Mouse (Mus musculus): ENCODE results near the gene Foxk1.

- no peak for TF ChIP-seq POLR2A (IDR thresholded peaks at IDR 0.05; ENCODE audit: borderline replicate concordance, extremely low read depth, low read depth, low read length)
- TF ChIP-seq CTCF (IDR thresholded peaks at IDR 0.05; ENCODE audit: insufficient read depth, low read length), result no peak
Measured at GRCm38 (mm10) chr5:142500918-142501317, 99.6 kb downstream of the Foxk1 start.

All from lung, adult 2 months (tissue).